Mouse (Mus musculus) ovary, postnatal 36 days (tissue): Measurements from ENCODE around the gene Sim2.

Experiments used
- DNase-seq: peaks from one replicate; pipeline ENCODE4 v3.0.0; 2022; ENCODE audit warnings: low spot score, mixed read lengths

The Sim2 gene

DNA sequence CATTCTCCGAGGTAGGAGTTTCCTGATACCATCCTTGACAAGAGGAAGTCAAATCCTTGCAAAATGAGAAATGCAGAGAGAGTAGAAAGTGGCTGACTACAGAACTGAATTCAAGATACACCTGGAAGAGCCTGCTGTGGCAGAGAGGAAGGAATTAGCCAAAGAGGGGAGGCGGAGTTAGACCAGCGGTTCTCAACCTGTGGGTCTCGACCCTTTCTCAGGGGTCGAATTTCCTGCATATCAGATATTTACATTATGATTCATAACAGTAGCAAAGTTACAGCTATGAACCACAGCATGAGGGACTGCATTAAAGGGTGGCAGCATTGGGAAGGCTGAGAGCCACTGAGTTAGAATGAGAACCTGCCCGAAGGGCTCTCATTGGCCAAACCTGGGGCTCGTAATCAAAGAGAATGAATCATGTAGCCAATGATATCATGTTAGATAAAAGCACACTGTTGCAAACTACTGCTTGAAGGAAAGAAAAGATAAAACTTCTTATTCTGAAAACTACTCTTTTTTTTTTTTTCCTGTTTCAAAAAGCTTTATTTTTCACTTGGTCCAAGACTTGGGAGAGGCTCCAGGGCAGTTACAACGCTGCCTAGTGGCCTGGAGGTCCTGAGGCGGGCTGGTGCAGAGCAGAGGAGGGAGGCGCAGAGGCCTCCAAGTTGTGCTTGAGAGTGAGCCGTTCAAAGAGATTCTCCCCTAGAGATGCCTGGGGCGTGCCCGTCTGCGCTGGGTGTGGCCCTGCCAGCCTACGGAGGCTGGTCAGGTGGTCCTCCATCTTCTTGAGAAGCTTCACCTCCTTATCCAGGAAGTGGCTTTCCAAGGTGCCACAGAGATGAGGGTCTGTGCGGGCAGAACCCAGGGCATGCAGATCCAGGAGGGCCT, 84.2 kb downstream of the Sim2 start:
- DNase-seq: no peak

DNA sequence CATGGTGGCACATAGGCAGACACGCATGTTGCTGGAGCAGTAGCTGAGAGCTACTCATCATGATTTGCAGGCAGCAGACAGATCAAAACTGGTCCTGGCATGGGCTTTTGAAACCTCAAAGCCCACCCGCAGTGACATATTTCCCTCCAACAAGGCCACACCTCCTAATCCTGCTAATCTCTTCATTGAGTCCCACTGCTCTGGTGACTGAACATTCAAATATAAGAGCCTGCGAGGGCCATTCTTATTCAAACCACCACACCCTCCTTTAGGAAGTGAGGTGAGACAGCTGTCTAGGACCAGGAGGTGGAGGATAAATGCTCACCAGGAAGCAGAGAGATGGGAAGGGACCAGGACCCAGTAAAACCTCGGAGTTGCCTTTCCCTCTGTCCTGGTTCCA, 85.5 kb downstream of the Sim2 start:
- no peak for DNase-seq

DNA sequence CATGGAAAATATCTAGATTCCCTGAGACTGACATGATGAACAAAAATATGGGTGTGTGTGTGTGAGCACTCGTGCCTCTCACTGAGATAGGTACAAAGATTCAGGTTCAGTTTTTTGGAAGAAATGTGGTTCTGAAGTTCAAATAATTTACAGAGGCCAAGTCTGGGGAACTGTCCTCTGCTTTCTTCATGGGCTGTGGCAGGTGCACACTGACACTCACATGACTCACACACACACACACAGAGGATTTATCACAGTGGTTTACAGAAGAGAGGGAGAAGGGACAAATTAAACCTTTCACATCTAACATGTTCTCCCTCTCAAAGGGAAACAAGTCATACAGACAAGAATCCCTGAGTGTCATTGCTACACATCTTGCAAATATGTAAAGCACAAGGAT, 88.6 kb downstream of the Sim2 start:
- DNase-seq: no peak

- DNase-seq: no peak
Measured at GRCm38 (mm10) chr16:94175366-94175986, 90.7 kb downstream of the Sim2 start.
